Mouse (Mus musculus): ENCODE results near the gene Glt1d1.

GRCm38 (mm10) chr5:127596862-127597261, 35.2 kb upstream of the Glt1d1 start:
- TF ChIP-seq CTCF (IDR thresholded peaks at IDR 0.05; ENCODE audit: borderline replicate concordance, insufficient read depth, low read depth, low read length) (no peak), POLR2A (IDR thresholded peaks at IDR 0.05; ENCODE audit: borderline replicate concordance, insufficient read depth, low read length) (no peak)
